Mouse (Mus musculus) kidney, adult 2 months (tissue): ENCODE measurements at regions not wholly inside any gene's neighbourhood (a gene's known extent, or its start where the extent isn't known, plus 50 kb on each side); places are given as distances from the start of the nearest gene placed in this dataset.

ENCODE experiments used
- DNase-seq: peaks from one replicate; pipeline ENCODE4 v3.0.0; 2021
- H3K27ac ChIP-seq: fragments of 200-500 bp; 2 replicates; pipeline ENCODE4 v1.5.1; 2012; ENCODE audit warnings: low read depth, low read length, control low read depth, inconsistent platforms; ENCODE audit not compliant: insufficient read depth
- H3K27me3 ChIP-seq: fragments of 200-500 bp; replicated peaks from 2 replicates; pipeline ENCODE4 v1.6.1; 2012; ENCODE audit warnings: mild to moderate bottlenecking, moderate library complexity, low read length, inconsistent platforms; ENCODE audit not compliant: control insufficient read depth, insufficient read depth
- H3K36me3 ChIP-seq: fragments of 200-500 bp; 2 replicates; pipeline ENCODE4 v1.6.1; 2012; ENCODE audit warnings: mild to moderate bottlenecking, moderate library complexity, low read length, inconsistent platforms; ENCODE audit not compliant: control insufficient read depth, insufficient read depth
- H3K4me1 ChIP-seq: fragments of 200-500 bp; 2 replicates; pipeline ENCODE4 v1.6.1; 2011; ENCODE audit warnings: low read length; ENCODE audit not compliant: control insufficient read depth, insufficient read depth
- H3K4me3 ChIP-seq: fragments of 200-500 bp; 2 replicates; pipeline ENCODE4 v1.5.1; 2011; ENCODE audit warnings: mild to moderate bottlenecking, low read depth, low read length, control low read depth; ENCODE audit not compliant: insufficient read depth
- CTCF ChIP-seq: fragments of 200-500 bp; conservative IDR thresholded peaks from 2 replicates; pipeline ENCODE4 v1.5.1; 2011; ENCODE audit warnings: low read depth, mild to moderate bottlenecking, control low read depth, low read length, moderate library complexity, mixed read lengths; ENCODE audit not compliant: insufficient read depth, insufficient read length
- POLR2A ChIP-seq: fragments of 200-500 bp; IDR thresholded peaks from one replicate; pipeline ENCODE4 v1.6.1; 2011; ENCODE audit warnings: low read depth, low read length, control low read depth
- WGBS: fragments of 180-500 bp; shearing (Covaris S2); methylation state at CpG from one replicate; pipeline ENCODE4 v1.1.7; 2018; 5-methylcytosine and 5-hydroxymethylcytosine counted together

GRCm38 (mm10) chr4:75884371-75884770 is 606.3 kb upstream of the Dmac1 start:
- Histone ChIP-seq H3K4me3 (no peak overlapping the region), H3K4me1 (no peaks in the 10 kb centered on the region), H3K27me3 (no peaks in the 10 kb centered on the region), H3K36me3 (no peaks in the 10 kb centered on the region), H3K27ac (no peak overlapping the region)
- DNase-seq, result no peak
- TF ChIP-seq POLR2A, result no peak
- WGBS, result 95% methylated on average over 4 of the region's 4 CpGs

GRCm38 (mm10) chr4:75869771-75870170 is 591.7 kb upstream of the Dmac1 start:
- Histone ChIP-seq H3K4me1 (no peaks in the 10 kb centered on the region), H3K27ac (no peak overlapping the region), H3K27me3 (no peaks in the 10 kb centered on the region), H3K4me3 (no peak overlapping the region), H3K36me3 (no peaks in the 10 kb centered on the region)
- WGBS, result 66% methylated on average over 1 of the region's 1 CpGs
- DNase-seq, result peak; percentile 34
- TF ChIP-seq POLR2A, result no peak
- no peak for TF ChIP-seq CTCF

GRCm38 (mm10) chr4:75861076-75861475 is 583.0 kb upstream of the Dmac1 start:
- TF ChIP-seq POLR2A (no peak), CTCF (no peak)

GRCm38 (mm10) chr4:75857769-75858408 is 579.8 kb upstream of the Dmac1 start:
- 81% methylated on average over 2 of the region's 2 CpGs for WGBS
- H3K4me3 ChIP-seq, result no peak overlapping the region
- DNase-seq, result no peak
- H3K36me3 ChIP-seq, result no peaks in the 10 kb centered on the region
- H3K27ac ChIP-seq, result no peak overlapping the region
- no peaks in the 10 kb centered on the region for H3K4me1 ChIP-seq
- H3K27me3 ChIP-seq, result no peaks in the 10 kb centered on the region
- TF ChIP-seq CTCF (no peak), POLR2A (no peak)

More at GRCm38 (mm10) chr4:75861076-75861475, 583.0 kb upstream of the Dmac1 start:
- no peaks in the 10 kb centered on the region for H3K27me3 ChIP-seq
- WGBS, result 88% methylated on average over 2 of the region's 2 CpGs
- no peaks in the 10 kb centered on the region for H3K36me3 ChIP-seq
- DNase-seq, result no peak
- H3K4me1 ChIP-seq, result no peaks in the 10 kb centered on the region
- no peak overlapping the region for H3K4me3 ChIP-seq
- H3K27ac ChIP-seq, result no peak overlapping the region

GRCm38 (mm10) chr4:75855688-75856296 is 577.7 kb upstream of the Dmac1 start:
- 35% methylated on average over 6 of the region's 6 CpGs for WGBS
- Histone ChIP-seq H3K27ac (no peak overlapping the region), H3K4me1 (no peaks in the 10 kb centered on the region), H3K27me3 (no peaks in the 10 kb centered on the region), H3K36me3 (no peaks in the 10 kb centered on the region), H3K4me3 (no peak overlapping the region)
- TF ChIP-seq POLR2A, result no peak
- no peak for TF ChIP-seq CTCF
- no peak for DNase-seq

GRCm38 (mm10) chr4:75850343-75850742 is 572.2 kb upstream of the Dmac1 start:
- H3K27ac ChIP-seq, result no peak overlapping the region
- H3K4me3 ChIP-seq, result no peak overlapping the region
- no peaks in the 10 kb centered on the region for H3K27me3 ChIP-seq
- WGBS, result 71% methylated on average over 2 of the region's 2 CpGs
- H3K36me3 ChIP-seq, result no peaks in the 10 kb centered on the region
- DNase-seq, result no peak
- H3K4me1 ChIP-seq, result no peaks in the 10 kb centered on the region
- no peak for TF ChIP-seq CTCF
- no peak for TF ChIP-seq POLR2A

GRCm38 (mm10) chr4:75847675-75848385 is 569.7 kb upstream of the Dmac1 start:
- no peaks in the 10 kb centered on the region for H3K4me1 ChIP-seq
- no peak overlapping the region for H3K4me3 ChIP-seq
- no peak for DNase-seq
- no peaks in the 10 kb centered on the region for H3K36me3 ChIP-seq
- TF ChIP-seq CTCF, result no peak
- TF ChIP-seq POLR2A, result no peak
- WGBS, result 81% methylated on average over 6 of the region's 6 CpGs
- no peaks in the 10 kb centered on the region for H3K27me3 ChIP-seq
- H3K27ac ChIP-seq, result no peak overlapping the region
